Mouse (Mus musculus): Measurements from ENCODE around the gene Tbca. TPM values are rescaled to one million over a fixed set of nuclear protein-coding genes. Genes with fewer than 3 reads are reported as not detected.

Tbca gene
- polyA plus RNA-seq, 1 experiment from 2014 or later, result 82.7 TPM

DNA sequence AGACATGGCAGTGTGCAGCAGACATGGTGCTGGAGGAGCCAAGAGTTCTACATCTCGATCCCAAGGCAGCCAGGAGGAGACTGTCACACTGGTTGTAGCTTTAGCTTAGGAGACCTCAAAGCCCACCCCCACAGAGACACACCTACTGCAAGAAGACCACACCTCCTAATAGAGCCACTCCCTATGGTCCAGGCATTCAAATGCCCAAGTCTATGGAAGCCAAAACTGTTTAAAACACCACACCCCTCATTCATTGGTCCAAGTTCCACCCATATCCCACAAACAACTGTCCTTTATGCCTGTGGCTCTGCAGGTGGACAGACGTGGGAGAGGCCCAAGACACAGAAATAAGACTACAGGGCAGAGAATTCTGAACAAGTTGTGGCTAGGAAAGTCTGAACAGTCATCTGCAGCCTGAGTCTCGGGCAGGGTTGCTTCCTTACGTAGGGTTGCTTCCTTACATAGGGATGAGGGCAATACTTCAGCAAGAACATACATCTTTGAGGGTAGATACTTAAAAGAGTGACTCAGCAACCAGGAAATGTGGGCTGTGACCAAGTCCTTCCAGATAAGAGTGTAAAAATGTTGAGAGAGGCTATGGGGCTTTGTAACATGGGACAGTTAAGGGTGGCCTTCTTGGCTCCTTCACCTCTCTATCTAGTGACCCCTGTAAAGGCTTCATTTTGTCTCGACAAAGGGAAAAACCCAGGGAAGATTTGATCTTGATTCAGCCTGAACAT is 74.0 kb downstream of the Tbca start:
- Histone ChIP-seq H3K27ac (ENCODE audit: low read length) (no peak overlapping the region), H3K4me2 (ENCODE audit: low read depth, low read length) (no peak overlapping the region), H3K4me1 (ENCODE audit: control insufficient read depth, low read depth, low read length) (no peaks in the 10 kb centered on the region), H3K9me3 (replicated peaks; ENCODE audit: control insufficient read depth, low read length) (no peaks in the 10 kb centered on the region), H3K27me3 (ENCODE audit: control insufficient read depth, insufficient read depth, low read depth, low read length) (peaks cover 14% of the 10 kb centered on the region), H3K4me3 (ENCODE audit: low read depth, low read length) (no peak overlapping the region), H3K9ac (ENCODE audit: low read depth, low read length) (no peak overlapping the region), H3K36me3 (ENCODE audit: control insufficient read depth, insufficient read depth) (no peaks in the 10 kb centered on the region)
- ATAC-seq (ENCODE audit: low read depth), result no peak
- WGBS (ENCODE audit: insufficient replicate concordance), result 22% methylated on average over 5 of the region's 5 CpGs

GRCm38 (mm10) chr13:94866906-94867305 is 78.2 kb downstream of the Tbca start:
- WGBS (ENCODE audit: insufficient replicate concordance), result 23% methylated on average over 2 of the region's 2 CpGs
- H3K27me3 ChIP-seq (ENCODE audit: control insufficient read depth, insufficient read depth, low read depth, low read length), result peaks cover 54% of the 10 kb centered on the region
- H3K4me3 ChIP-seq (ENCODE audit: low read depth, low read length), result no peak overlapping the region

GRCm38 (mm10) chr13:94867772-94868171 is 79.1 kb downstream of the Tbca start:
- WGBS (ENCODE audit: insufficient replicate concordance), result 41% methylated on average over 4 of the region's 4 CpGs

More at GRCm38 (mm10) chr13:94866906-94867305, 78.2 kb downstream of the Tbca start:
- peaks cover 2% of the 10 kb centered on the region; the same call in 1 of the 2 replicates for H3K4me1 ChIP-seq (ENCODE audit: control insufficient read depth, low read depth, low read length)
- no peak for ATAC-seq (ENCODE audit: low read depth)
- H3K27ac ChIP-seq (ENCODE audit: low read length), result no peak overlapping the region
- no peaks in the 10 kb centered on the region for H3K36me3 ChIP-seq (ENCODE audit: control insufficient read depth, insufficient read depth)
- H3K9me3 ChIP-seq (replicated peaks; ENCODE audit: control insufficient read depth, low read length), result no peaks in the 10 kb centered on the region
- no peak overlapping the region for H3K9ac ChIP-seq (ENCODE audit: low read depth, low read length)
- no peak overlapping the region for H3K4me2 ChIP-seq (ENCODE audit: low read depth, low read length)

DNA sequence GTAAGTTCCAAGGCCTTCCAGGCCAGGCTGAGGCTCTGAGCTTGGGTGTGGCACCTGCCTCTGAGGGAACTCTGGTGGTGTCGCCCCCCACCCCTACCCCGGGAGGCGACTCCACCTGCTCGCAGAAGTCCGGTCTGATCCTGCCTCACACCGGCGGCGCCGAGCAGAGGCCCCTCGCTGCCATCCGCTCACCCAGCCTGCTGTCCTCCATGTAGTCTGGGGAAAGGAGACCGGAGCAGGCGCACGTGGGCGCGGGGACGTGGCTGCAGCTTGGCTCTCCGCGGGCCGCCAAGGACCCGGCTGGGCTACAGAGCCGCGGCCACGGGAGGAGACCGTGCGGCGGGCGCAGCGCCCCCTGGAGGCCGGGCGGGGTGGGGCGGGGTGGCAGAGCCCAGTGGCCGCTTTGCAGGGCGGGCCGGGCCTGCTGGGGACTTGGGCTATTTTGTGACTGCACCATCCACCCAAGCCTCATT is 79.8 kb downstream of the Tbca start:
- H3K9ac ChIP-seq (ENCODE audit: low read depth, low read length), result no peak overlapping the region
- H3K27ac ChIP-seq (ENCODE audit: low read length), result no peak overlapping the region
- H3K27me3 ChIP-seq (ENCODE audit: control insufficient read depth, insufficient read depth, low read depth, low read length), result peaks cover 71% of the 10 kb centered on the region
- H3K4me2 ChIP-seq (ENCODE audit: low read depth, low read length), result peak overlapping the region; percentile 54
- no peaks in the 10 kb centered on the region for H3K36me3 ChIP-seq (ENCODE audit: control insufficient read depth, insufficient read depth)
- H3K4me1 ChIP-seq (ENCODE audit: control insufficient read depth, low read depth, low read length), result peaks cover 2% of the 10 kb centered on the region; the same call in 1 of the 2 replicates
- no peaks in the 10 kb centered on the region for H3K9me3 ChIP-seq (replicated peaks; ENCODE audit: control insufficient read depth, low read length)
- ATAC-seq (ENCODE audit: low read depth), result peak; percentile 53; the same call in 1 of the 2 replicates
- peak overlapping the region; percentile 41 for H3K4me3 ChIP-seq (ENCODE audit: low read depth, low read length)
- 1% methylated on average over 35 of the region's 35 CpGs for WGBS (ENCODE audit: insufficient replicate concordance)

More at GRCm38 (mm10) chr13:94867772-94868171, 79.1 kb downstream of the Tbca start:
- Histone ChIP-seq H3K9ac (ENCODE audit: low read depth, low read length) (no peak overlapping the region), H3K4me3 (ENCODE audit: low read depth, low read length) (no peak overlapping the region), H3K9me3 (replicated peaks; ENCODE audit: control insufficient read depth, low read length) (no peaks in the 10 kb centered on the region), H3K27ac (ENCODE audit: low read length) (no peak overlapping the region), H3K4me2 (ENCODE audit: low read depth, low read length) (no peak overlapping the region), H3K27me3 (ENCODE audit: control insufficient read depth, insufficient read depth, low read depth, low read length) (peaks cover 63% of the 10 kb centered on the region), H3K4me1 (ENCODE audit: control insufficient read depth, low read depth, low read length) (peaks cover 2% of the 10 kb centered on the region; the same call in 1 of the 2 replicates), H3K36me3 (ENCODE audit: control insufficient read depth, insufficient read depth) (no peaks in the 10 kb centered on the region)
- no peak for ATAC-seq (ENCODE audit: low read depth)

GRCm38 (mm10) chr13:94869541-94869940 is 80.8 kb downstream of the Tbca start:
- Histone ChIP-seq H3K9ac (ENCODE audit: low read depth, low read length) (no peak overlapping the region), H3K36me3 (ENCODE audit: control insufficient read depth, insufficient read depth) (no peaks in the 10 kb centered on the region), H3K9me3 (replicated peaks; ENCODE audit: control insufficient read depth, low read length) (no peaks in the 10 kb centered on the region), H3K4me1 (ENCODE audit: control insufficient read depth, low read depth, low read length) (peaks cover 2% of the 10 kb centered on the region; the same call in 1 of the 2 replicates), H3K4me2 (ENCODE audit: low read depth, low read length) (no peak overlapping the region), H3K4me3 (ENCODE audit: low read depth, low read length) (no peak overlapping the region), H3K27ac (ENCODE audit: low read length) (no peak overlapping the region), H3K27me3 (ENCODE audit: control insufficient read depth, insufficient read depth, low read depth, low read length) (peaks cover 79% of the 10 kb centered on the region)
- no peak for ATAC-seq (ENCODE audit: low read depth)
- WGBS (ENCODE audit: insufficient replicate concordance), result 6% methylated on average over 8 of the region's 8 CpGs

GRCm38 (mm10) chr13:94870071-94870460 is 81.4 kb downstream of the Tbca start:
- Histone ChIP-seq H3K9ac (ENCODE audit: low read depth, low read length) (no peak overlapping the region), H3K27ac (ENCODE audit: low read length) (no peak overlapping the region), H3K4me2 (ENCODE audit: low read depth, low read length) (no peak overlapping the region), H3K4me1 (ENCODE audit: control insufficient read depth, low read depth, low read length) (peaks cover 2% of the 10 kb centered on the region; the same call in 1 of the 2 replicates), H3K9me3 (replicated peaks; ENCODE audit: control insufficient read depth, low read length) (no peaks in the 10 kb centered on the region), H3K36me3 (ENCODE audit: control insufficient read depth, insufficient read depth) (no peaks in the 10 kb centered on the region), H3K4me3 (ENCODE audit: low read depth, low read length) (no peak overlapping the region), H3K27me3 (ENCODE audit: control insufficient read depth, insufficient read depth, low read depth, low read length) (peaks cover 84% of the 10 kb centered on the region)
- 3% methylated on average over 9 of the region's 9 CpGs for WGBS (ENCODE audit: insufficient replicate concordance)
- ATAC-seq (ENCODE audit: low read depth), result no peak

DNA sequence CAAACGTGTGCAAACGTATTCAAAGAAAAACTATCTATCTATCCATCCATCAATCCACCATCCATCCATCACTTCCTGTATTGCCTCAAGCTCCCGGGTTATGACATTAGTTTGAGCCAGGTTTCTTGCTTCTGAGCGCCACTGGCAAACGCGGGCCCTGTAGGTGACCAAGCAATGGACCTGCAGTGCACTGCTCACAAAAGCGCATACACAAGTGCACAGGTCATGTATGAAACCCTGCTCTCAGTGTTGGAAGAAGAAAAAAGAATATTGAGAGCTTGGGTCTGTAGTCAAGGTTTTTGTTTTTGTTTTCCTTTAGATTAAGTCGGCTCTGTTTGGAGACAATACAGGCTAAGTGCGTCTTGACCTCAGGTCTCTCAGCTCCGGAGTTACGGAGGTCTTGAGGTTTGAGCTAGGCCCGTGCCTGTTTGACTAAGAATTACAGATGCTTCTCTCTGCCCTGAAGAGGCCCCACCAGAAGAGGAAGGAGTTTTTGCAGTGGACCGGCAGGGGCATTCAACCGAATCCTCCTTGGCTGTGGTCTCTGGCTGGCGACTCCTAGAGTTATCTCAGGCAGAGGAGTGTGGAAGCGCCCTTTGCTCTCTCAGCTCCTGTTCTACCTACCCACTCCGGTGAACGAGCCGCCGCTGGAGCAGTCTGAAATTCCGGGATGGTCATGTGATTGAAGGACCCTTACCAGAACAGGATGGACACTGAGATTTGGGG is 81.9 kb downstream of the Tbca start:
- Histone ChIP-seq H3K9ac (ENCODE audit: low read depth, low read length) (no peak overlapping the region), H3K36me3 (ENCODE audit: control insufficient read depth, insufficient read depth) (no peaks in the 10 kb centered on the region), H3K9me3 (replicated peaks; ENCODE audit: control insufficient read depth, low read length) (no peaks in the 10 kb centered on the region), H3K27ac (ENCODE audit: low read length) (no peak overlapping the region), H3K4me3 (ENCODE audit: low read depth, low read length) (no peak overlapping the region), H3K27me3 (ENCODE audit: control insufficient read depth, insufficient read depth, low read depth, low read length) (peaks cover 88% of the 10 kb centered on the region), H3K4me1 (ENCODE audit: control insufficient read depth, low read depth, low read length) (peaks cover 2% of the 10 kb centered on the region; the same call in 1 of the 2 replicates), H3K4me2 (ENCODE audit: low read depth, low read length) (no peak overlapping the region)
- ATAC-seq (ENCODE audit: low read depth), result no peak
- 1% methylated on average over 21 of the region's 21 CpGs for WGBS (ENCODE audit: insufficient replicate concordance)

DNA sequence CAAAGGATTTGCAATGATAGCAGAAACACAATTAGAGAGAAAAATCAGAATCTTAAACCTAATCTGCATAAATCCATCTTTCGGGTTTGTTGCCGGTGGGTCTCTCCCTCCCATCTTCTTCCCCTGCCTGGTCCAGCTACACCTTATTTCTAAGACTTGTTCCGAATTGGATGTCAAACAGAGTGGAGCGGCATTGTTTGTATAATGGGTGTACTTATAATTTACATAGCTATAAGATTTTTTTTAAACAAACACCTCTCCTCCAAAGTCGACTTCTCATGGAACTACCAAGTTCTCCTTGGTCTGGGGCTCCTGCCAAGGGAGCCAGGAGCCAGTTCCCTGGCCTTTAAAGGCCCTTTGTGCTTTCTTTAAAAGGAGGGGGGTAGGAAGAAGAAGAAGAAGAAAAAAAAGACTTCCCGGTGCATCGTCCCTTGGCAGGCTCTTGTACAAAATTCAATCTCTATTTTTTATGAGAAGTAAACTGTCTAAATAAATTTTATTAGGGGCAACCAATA is 83.2 kb downstream of the Tbca start:
- peaks cover 2% of the 10 kb centered on the region; the same call in 1 of the 2 replicates for H3K4me1 ChIP-seq (ENCODE audit: control insufficient read depth, low read depth, low read length)
- no peak overlapping the region for H3K4me2 ChIP-seq (ENCODE audit: low read depth, low read length)
- H3K27me3 ChIP-seq (ENCODE audit: control insufficient read depth, insufficient read depth, low read depth, low read length), result peaks cover 92% of the 10 kb centered on the region
- 3% methylated on average over 7 of the region's 7 CpGs for WGBS (ENCODE audit: insufficient replicate concordance)
- H3K9ac ChIP-seq (ENCODE audit: low read depth, low read length), result no peak overlapping the region
- ATAC-seq (ENCODE audit: low read depth), result no peak
- no peaks in the 10 kb centered on the region for H3K9me3 ChIP-seq (replicated peaks; ENCODE audit: control insufficient read depth, low read length)
- H3K36me3 ChIP-seq (ENCODE audit: control insufficient read depth, insufficient read depth), result no peaks in the 10 kb centered on the region
- H3K27ac ChIP-seq (ENCODE audit: low read length), result no peak overlapping the region
- no peak overlapping the region for H3K4me3 ChIP-seq (ENCODE audit: low read depth, low read length)

Data from liver, embryonic 16.5 days (tissue).